Mouse (Mus musculus) forebrain, embryonic 15.5 days (tissue): ENCODE results near the gene Aifm1. TPM values are rescaled to one million over a fixed set of nuclear protein-coding genes. Genes with fewer than 3 reads are reported as not detected.
"Not testable (repeated sequence)": the region's sequence is repeated elsewhere in the genome, so short reads cannot be mapped to it uniquely, and the experiment has no call there.

Source experiments
- ATAC-seq: fragments of 200-750 bp; cut with Nextera tagmentation; replicated peaks from 2 replicates; pipeline ENCODE4 v1.8.0; 2017; ENCODE audit warnings: mild to moderate bottlenecking, moderate TSS enrichment, moderate library complexity
- H3K27ac ChIP-seq: fragments of 300-500 bp; sonication (generic); replicated peaks from 2 replicates; pipeline ENCODE4 v1.5.1; 2015; ENCODE audit warnings: mild to moderate bottlenecking, inconsistent platforms
- H3K27me3 ChIP-seq: fragments of 300-500 bp; sonication (generic); 2 replicates; pipeline ENCODE4 v1.6.1; 2015; ENCODE audit warnings: inconsistent platforms
- H3K36me3 ChIP-seq: fragments of 300-500 bp; sonication (generic); 2 replicates; pipeline ENCODE4 v1.6.1; 2015; ENCODE audit warnings: mild to moderate bottlenecking, inconsistent platforms
- H3K4me1 ChIP-seq: fragments of 300-500 bp; sonication (generic); 2 replicates; pipeline ENCODE4 v1.6.1; 2015; ENCODE audit warnings: inconsistent platforms
- H3K4me2 ChIP-seq: fragments of 300-500 bp; sonication (generic); replicated peaks from 2 replicates; pipeline ENCODE4 v1.6.1; 2015; ENCODE audit warnings: mild to moderate bottlenecking, inconsistent platforms
- H3K4me3 ChIP-seq: fragments of 300-500 bp; sonication (generic); 2 replicates; pipeline ENCODE4 v1.5.1; 2015; ENCODE audit warnings: mild to moderate bottlenecking, inconsistent platforms
- H3K9ac ChIP-seq: fragments of 300-500 bp; sonication (generic); replicated peaks from 2 replicates; pipeline ENCODE4 v1.6.1; 2015; ENCODE audit warnings: mild to moderate bottlenecking, inconsistent platforms
- H3K9me3 ChIP-seq: fragments of 300-500 bp; sonication (generic); 2 replicates; pipeline ENCODE4 v1.6.1; 2016; ENCODE audit warnings: inconsistent platforms
- WGBS: fragments of 180-500 bp; shearing (Covaris S2); methylation state at CpG from one replicate; pipeline ENCODE4 v1.1.7; 2015; ENCODE audit warnings: mixed read lengths; 5-methylcytosine and 5-hydroxymethylcytosine counted together
- polyA plus RNA-seq: library from polyadenylated mRNA; unstranded; fragments of >200 nt; fragmentation: Nextera tagmentation; extraction: Ambion mirVana; gene quantifications from 2 replicates; pipeline ENCODE4 v1.2.1, GENCODE M21; 2015

Aifm1 gene
- polyA plus RNA-seq, 1 experiment from 2014 or later: 52.3 TPM

DNA sequence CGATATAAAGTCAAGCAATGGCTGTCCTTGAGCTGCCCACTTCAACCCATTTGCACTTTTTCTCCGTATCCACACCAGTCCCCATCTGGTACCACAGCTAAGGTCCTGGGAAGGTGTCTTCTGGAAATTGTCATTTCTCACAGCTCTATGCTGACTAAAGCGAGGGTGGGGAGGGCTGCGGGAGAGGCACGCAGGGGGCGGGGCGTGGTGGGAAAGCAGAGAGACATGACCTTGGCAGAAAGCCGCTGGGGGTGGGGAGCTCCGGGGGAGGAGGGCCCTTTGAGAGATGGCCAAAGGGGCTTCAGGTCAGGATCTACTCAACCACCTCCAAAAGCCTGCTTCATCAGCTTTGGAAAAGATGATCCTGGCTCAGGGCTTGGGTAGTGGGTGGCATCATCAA, 58.3 kb downstream of the Aifm1 start:
- no peaks in the 10 kb centered on the region for H3K9me3 ChIP-seq
- H3K4me2 ChIP-seq: no peak overlapping the region
- H3K4me3 ChIP-seq: no peak overlapping the region
- H3K36me3 ChIP-seq: no peaks in the 10 kb centered on the region
- H3K4me1 ChIP-seq: peaks cover 3% of the 10 kb centered on the region; the same call in 1 of the 2 replicates
- no peak overlapping the region for H3K27ac ChIP-seq
- no peak for ATAC-seq
- H3K27me3 ChIP-seq: peaks cover 9% of the 10 kb centered on the region; the same call in 1 of the 2 replicates
- no peak overlapping the region for H3K9ac ChIP-seq
- WGBS: 50% methylated on average over 9 of the region's 9 CpGs

DNA sequence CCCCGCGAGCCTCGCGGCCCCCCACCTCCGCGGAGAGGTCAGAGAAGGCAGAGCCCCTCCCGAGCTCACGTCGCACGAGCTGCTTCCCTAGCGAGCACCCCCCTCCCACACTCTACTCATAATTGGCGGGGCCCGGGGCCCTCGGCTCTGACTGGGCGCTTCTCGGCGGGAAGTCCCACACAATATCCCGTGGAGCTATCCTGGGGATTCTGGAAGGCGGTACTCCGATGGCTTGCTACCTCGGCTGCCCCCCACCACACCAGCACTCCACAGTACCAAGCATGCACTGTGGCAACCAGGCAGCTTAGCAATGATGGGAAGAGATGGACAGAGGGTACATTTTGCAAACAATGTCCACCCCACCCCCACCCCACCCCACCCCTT, 58.9 kb downstream of the Aifm1 start:
- Histone ChIP-seq H3K4me3 (peak overlapping the region; percentile 43), H3K36me3 (no peaks in the 10 kb centered on the region), H3K4me1 (peaks cover 3% of the 10 kb centered on the region; the same call in 1 of the 2 replicates), H3K4me2 (peak overlapping the region; percentile 45), H3K27ac (no peak overlapping the region), H3K9me3 (no peaks in the 10 kb centered on the region), H3K27me3 (peaks cover 9% of the 10 kb centered on the region; the same call in 1 of the 2 replicates), H3K9ac (0 out of 2 replicates have a peak overlapping the region, but pooled peaks have one; percentile 13)
- WGBS: 25% methylated on average over 15 of the region's 21 CpGs
- ATAC-seq: peak; percentile 49

DNA sequence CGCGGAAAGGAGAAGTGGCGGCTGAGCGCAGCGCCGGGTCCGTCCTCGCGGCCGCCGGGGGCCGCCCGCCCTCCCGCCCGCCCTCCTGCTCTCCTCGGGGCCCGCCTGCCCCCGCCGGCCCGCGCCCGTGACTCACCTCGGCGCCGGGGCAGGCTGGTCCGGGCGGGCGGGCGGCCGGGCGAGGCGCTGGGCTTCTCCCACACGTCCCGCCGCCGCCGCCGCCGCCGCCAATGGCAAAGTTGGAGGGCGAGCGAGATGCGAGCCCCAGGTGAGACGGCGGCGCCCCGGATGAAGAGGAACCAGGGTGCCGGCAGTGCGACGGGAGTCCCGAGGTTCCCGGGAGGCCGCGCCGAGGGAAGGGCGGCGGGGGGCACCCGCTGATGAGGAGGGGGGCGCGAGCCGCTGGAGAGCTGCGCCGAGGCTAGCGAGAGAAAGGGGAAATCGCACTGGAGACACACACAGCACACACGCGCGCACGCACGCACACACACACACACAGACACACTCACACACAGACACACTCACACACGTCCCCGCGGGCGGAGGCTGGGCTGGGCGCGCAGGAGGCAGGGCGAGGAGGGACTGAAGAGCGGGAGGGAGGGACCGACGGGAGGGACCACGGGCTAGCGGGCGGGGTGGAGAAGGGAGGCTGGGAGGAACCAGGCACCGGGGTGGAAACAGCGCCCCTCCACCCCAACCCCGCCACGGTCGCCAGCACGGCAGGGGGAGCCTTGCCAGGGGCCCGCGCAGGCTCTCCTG, 59.4 kb downstream of the Aifm1 start:
- Histone ChIP-seq H3K27ac (no peak overlapping the region), H3K4me1 (peaks cover 3% of the 10 kb centered on the region; the same call in 1 of the 2 replicates), H3K27me3 (peaks cover 9% of the 10 kb centered on the region; the same call in 1 of the 2 replicates), H3K4me2 (peak overlapping the region; percentile 45), H3K9ac (0 out of 2 replicates have a peak overlapping the region, but pooled peaks have one; percentile 13), H3K9me3 (no peaks in the 10 kb centered on the region), H3K4me3 (peak overlapping the region; percentile 43), H3K36me3 (no peaks in the 10 kb centered on the region)
- WGBS: 40% methylated on average over 31 of the region's 91 CpGs
- peak; percentile 75 for ATAC-seq

DNA sequence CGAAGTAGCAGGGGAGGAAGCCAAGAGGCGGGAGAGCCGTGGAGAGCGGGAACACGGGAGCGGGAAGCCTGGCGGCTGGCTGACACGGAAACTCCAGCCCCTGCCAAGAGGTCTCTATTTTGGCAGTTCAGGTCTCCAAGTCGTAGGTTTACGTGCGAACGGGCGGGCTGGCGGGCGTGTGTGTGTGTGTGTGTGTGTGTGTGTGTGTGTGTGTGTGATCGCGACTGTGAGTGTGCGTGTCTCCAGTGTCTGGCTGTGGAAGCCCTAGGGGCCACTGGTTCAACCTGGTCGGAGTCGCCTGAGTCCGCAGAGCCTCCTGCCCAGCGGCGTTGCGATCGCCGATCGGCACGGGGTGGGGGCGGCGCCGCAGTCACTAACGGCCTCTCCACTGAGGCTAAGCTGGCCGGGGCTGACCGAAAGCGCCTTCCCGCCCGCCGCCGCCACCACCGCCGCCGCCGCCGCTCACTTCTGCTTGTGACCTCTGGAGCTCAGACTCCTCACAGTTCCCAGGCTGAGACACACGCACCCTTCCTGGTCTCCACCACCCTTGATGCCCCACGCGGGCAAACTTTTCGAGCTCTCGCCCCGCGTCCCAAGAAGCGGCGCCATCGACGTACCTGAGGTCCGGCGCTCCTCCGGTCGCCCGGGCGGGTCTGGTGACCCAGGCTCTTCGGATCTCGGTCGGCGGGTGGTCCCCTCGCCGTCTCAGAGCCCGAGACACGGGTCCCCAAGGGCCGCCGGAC, 60.3 kb downstream of the Aifm1 start:
- WGBS: 21% methylated on average over 69 of the region's 71 CpGs

DNA sequence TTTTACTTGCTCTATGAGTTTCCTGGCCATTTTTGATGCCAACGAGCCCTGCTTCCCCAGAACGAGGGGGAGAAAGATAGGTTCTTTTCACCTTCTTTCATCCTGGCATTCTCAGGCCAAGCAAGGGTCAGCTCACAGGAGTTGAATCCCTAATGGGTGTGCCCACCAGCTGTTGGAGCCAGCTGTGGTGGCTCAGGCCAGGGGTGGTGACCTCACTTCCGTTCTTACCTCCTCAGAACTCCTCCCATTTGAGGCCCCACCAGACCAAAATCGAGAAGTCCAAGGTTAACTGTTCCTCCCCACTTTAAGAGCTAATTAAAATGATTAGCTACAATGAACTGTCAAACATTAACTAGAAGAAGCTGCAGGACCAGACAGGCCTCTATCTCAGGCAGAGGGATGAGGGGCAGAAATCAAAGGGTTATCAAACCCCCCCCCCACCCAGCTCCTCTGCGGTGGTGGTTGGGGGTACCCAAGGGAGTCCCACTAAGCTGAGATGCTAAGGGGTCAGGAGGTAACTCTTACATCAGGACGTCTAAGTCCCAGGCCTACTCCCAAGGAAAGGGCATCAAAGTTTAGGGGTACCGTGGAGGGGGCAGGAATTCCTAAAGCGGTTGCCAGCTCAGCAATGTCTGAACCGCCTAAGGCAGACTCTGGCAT, 61.0 kb downstream of the Aifm1 start:
- 35% methylated on average over 9 of the region's 9 CpGs for WGBS
- Histone ChIP-seq H3K27me3 (peaks cover 9% of the 10 kb centered on the region; the same call in 1 of the 2 replicates), H3K4me1 (peaks cover 3% of the 10 kb centered on the region; the same call in 1 of the 2 replicates), H3K4me2 (peak overlapping the region; percentile 45), H3K36me3 (no peaks in the 10 kb centered on the region), H3K9ac (no peak overlapping the region), H3K9me3 (no peaks in the 10 kb centered on the region), H3K4me3 (peak overlapping the region; percentile 43), H3K27ac (no peak overlapping the region)
- no peak for ATAC-seq

More for the DNA sequence above, 60.3 kb downstream of the Aifm1 start:
- no peaks in the 10 kb centered on the region for H3K9me3 ChIP-seq
- H3K4me1 ChIP-seq: peaks cover 3% of the 10 kb centered on the region; the same call in 1 of the 2 replicates
- H3K27ac ChIP-seq: no peak overlapping the region
- 0 out of 2 replicates have a peak, but pooled peaks have one; percentile 3 for ATAC-seq
- peak overlapping the region; percentile 43 for H3K4me3 ChIP-seq
- H3K27me3 ChIP-seq: peaks cover 9% of the 10 kb centered on the region; the same call in 1 of the 2 replicates
- peak overlapping the region; percentile 45 for H3K4me2 ChIP-seq
- no peak overlapping the region for H3K9ac ChIP-seq
- no peaks in the 10 kb centered on the region for H3K36me3 ChIP-seq

DNA sequence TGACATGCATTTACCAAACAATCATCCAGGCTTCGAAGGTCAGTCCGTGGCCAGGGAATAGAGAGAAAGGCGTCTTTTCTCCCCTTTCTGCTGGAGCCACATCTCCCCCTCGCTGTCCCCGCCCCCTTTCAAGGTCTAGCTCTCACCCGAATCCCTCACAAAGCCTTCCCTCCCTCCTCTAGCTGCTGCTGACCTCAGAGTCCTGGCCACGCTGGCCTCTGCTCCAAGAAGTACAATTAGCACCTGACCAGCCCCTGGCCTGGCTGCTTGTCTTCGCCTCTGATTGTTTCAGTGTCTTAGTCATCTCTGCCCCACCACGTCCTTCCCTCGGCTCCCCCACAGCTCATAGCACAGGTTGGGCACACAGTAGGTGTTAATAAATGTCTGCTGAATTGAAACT, 63.7 kb downstream of the Aifm1 start:
- H3K27me3 ChIP-seq: peaks cover 9% of the 10 kb centered on the region; the same call in 1 of the 2 replicates
- H3K4me1 ChIP-seq: peaks cover 3% of the 10 kb centered on the region; the same call in 1 of the 2 replicates
- no peak overlapping the region for H3K4me2 ChIP-seq
- H3K9ac ChIP-seq: no peak overlapping the region
- H3K9me3 ChIP-seq: no peaks in the 10 kb centered on the region
- WGBS: 26% methylated on average over 10 of the region's 10 CpGs
- no peak overlapping the region for H3K27ac ChIP-seq
- no peak for ATAC-seq
- H3K4me3 ChIP-seq: no peak overlapping the region
- no peaks in the 10 kb centered on the region for H3K36me3 ChIP-seq

DNA sequence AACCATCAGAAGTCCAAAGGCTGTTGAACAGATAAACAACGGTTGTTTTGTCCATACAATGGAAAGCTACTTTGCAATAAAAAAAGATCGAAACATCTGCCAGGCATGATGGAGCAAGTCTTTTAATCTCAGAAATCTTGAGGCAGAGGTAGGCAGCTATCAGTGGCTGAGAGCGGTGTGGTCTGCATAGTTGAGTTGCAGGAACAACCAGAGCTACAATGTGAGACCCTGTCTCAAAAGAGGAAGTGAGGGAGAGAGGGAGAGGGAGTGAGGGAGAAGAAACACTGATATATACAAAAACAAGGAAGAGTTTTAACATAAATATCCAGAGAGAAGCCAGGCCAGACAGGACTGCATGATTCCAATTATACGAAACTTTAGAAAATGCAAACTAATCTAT, 68.7 kb downstream of the Aifm1 start:
- no peak for ATAC-seq
- WGBS: 91% methylated on average over 4 of the region's 4 CpGs

DNA sequence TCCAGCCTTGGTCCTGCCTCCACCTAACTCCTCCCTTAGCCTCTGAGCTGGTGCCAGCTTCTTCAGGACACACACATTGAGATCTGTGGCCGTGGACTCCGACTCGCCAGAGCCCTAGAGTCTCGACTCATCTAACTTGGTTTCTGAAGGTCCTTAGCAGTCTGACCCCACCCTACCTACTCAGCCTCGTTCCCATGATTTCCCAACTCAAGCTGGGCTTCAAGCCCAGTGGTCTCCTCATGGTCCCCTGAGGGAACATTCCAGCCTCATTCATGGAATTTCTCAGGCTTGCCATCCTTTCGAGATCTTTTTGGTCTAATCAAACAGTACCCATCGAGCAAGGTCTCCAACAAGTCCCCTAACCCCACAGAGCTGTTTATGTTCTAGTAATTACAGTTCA, 71.4 kb downstream of the Aifm1 start:
- no peak overlapping the region for H3K4me3 ChIP-seq
- H3K27me3 ChIP-seq: no peaks in the 10 kb centered on the region
- H3K36me3 ChIP-seq: no peaks in the 10 kb centered on the region
- no peak overlapping the region for H3K4me2 ChIP-seq
- H3K9ac ChIP-seq: no peak overlapping the region
- WGBS: 82% methylated on average over 7 of the region's 7 CpGs
- ATAC-seq: no peak
- no peaks in the 10 kb centered on the region for H3K9me3 ChIP-seq
- H3K27ac ChIP-seq: no peak overlapping the region
- no peaks in the 10 kb centered on the region for H3K4me1 ChIP-seq

More for the DNA sequence above, 68.7 kb downstream of the Aifm1 start:
- Histone ChIP-seq H3K4me1 (no peaks in the 10 kb centered on the region), H3K36me3 (no peaks in the 10 kb centered on the region), H3K9ac (no peak overlapping the region), H3K27me3 (no peaks in the 10 kb centered on the region), H3K4me2 (no peak overlapping the region), H3K4me3 (no peak overlapping the region), H3K9me3 (no peaks in the 10 kb centered on the region), H3K27ac (no peak overlapping the region)

DNA sequence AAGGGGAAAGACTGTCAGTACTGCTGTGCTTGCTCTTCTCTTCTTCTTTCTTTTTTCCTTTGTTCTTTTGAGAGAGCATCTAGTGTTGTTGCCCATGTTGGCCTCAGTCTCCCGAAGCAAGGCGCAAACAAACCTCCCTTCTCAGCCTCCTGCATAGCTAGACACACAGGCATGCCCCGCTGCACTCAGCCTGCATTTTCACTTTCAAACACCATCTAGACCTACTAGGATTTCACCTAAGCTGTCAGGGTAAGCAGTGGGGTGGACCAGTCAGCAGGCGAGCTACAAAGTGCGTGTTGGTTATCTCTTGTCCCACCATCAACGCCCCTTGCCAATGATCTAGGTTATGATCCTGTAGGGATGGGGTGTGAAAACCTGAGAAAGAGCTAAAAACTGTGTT, 71.8 kb downstream of the Aifm1 start:
- WGBS: 92% methylated on average over 6 of the region's 6 CpGs
- no peak overlapping the region for H3K4me3 ChIP-seq
- H3K36me3 ChIP-seq: no peaks in the 10 kb centered on the region
- H3K27ac ChIP-seq: no peak overlapping the region
- no peak overlapping the region for H3K9ac ChIP-seq
- ATAC-seq: no peak
- no peaks in the 10 kb centered on the region for H3K4me1 ChIP-seq
- no peak overlapping the region for H3K4me2 ChIP-seq
- no peaks in the 10 kb centered on the region for H3K9me3 ChIP-seq
- no peaks in the 10 kb centered on the region for H3K27me3 ChIP-seq

DNA sequence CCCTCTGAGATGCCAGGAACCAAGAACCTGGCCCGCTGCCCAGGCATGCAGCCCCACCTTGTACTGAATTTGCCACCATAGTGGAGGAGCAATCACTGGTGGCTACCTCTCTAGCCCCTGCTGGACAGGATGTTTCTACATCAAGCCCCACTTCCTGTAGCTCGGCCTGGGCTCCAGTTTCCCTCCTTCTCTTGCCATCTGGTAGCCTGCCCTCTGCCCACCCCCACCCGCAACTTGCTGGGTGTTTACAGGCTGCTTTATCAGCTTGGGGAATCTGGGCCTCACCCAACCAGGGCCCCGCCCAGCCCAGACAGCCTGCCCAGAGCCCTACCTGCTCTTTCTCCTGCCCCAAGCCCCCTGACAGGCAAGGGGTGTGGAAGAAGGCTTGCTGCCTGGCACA, 74.3 kb downstream of the Aifm1 start:
- 85% methylated on average over 3 of the region's 4 CpGs for WGBS
- Histone ChIP-seq H3K27ac (no peak overlapping the region), H3K9ac (no peak overlapping the region), H3K36me3 (no peaks in the 10 kb centered on the region), H3K4me2 (no peak overlapping the region), H3K4me1 (no peaks in the 10 kb centered on the region), H3K4me3 (no peak overlapping the region), H3K9me3 (no peaks in the 10 kb centered on the region), H3K27me3 (no peaks in the 10 kb centered on the region)
- ATAC-seq: no peak

DNA sequence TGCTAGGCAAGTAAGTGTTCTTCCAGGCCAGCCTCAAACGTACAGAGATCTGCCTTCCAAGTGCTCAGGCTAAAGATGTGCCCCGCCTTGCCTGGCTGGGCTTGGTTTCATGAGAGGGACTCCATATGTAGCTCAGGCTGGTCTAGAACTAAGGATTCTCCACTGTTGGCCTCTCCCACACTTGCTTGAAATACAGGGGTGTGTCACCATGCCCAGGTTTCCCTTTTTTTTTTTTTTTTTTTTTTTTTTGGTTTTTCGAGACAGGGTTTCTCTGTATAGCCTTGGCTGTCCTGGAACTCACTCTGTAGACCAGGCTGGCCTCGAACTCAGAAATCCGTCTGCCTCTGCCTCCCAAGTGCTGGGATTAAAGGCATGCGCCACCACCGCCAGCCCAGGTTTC, 77.3 kb downstream of the Aifm1 start:
- H3K36me3 ChIP-seq, H3K9me3 ChIP-seq, ATAC-seq, H3K4me1 ChIP-seq, H3K4me3 ChIP-seq, H3K27ac ChIP-seq, H3K4me2 ChIP-seq, H3K27me3 ChIP-seq, H3K9ac ChIP-seq: not testable (repeated sequence)
- 89% methylated on average over 6 of the region's 7 CpGs for WGBS

DNA sequence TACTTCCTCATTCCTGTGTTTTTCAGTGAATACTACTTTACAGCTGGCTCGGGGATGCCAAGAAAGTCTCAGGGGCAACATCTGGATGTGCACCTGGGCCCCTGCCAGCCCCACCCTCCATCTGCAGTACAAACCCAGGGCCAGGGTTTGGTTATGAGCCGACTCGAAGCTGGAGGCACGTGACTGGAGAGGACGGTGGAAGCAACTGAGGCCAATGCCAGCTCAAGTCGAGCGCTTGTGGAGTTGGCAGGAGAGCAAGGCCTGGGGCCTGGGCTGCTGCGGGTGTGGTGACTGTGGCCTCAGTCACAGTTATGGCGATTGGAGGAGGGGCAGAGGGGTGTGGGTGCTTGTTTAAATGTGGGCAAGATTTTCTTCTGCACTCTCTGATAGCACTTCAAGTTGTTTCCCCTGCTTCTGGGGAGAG, 77.9 kb downstream of the Aifm1 start:
- WGBS: 77% methylated on average over 9 of the region's 9 CpGs
- H3K27me3 ChIP-seq: no peaks in the 10 kb centered on the region
- H3K4me1 ChIP-seq: no peaks in the 10 kb centered on the region
- H3K4me2 ChIP-seq: no peak overlapping the region
- no peaks in the 10 kb centered on the region for H3K9me3 ChIP-seq
- H3K27ac ChIP-seq: no peak overlapping the region
- H3K36me3 ChIP-seq: no peaks in the 10 kb centered on the region
- no peak for ATAC-seq
- no peak overlapping the region for H3K4me3 ChIP-seq
- no peak overlapping the region for H3K9ac ChIP-seq
